Mouse (Mus musculus): Measurements from ENCODE around the gene Ppa2. TPM values are rescaled to one million over a fixed set of nuclear protein-coding genes. Genes with fewer than 3 reads are reported as not detected.

Gene Ppa2
- total RNA-seq (2021) = 10 to 100 TPM; 45.5 to 46.7 TPM

DNA sequence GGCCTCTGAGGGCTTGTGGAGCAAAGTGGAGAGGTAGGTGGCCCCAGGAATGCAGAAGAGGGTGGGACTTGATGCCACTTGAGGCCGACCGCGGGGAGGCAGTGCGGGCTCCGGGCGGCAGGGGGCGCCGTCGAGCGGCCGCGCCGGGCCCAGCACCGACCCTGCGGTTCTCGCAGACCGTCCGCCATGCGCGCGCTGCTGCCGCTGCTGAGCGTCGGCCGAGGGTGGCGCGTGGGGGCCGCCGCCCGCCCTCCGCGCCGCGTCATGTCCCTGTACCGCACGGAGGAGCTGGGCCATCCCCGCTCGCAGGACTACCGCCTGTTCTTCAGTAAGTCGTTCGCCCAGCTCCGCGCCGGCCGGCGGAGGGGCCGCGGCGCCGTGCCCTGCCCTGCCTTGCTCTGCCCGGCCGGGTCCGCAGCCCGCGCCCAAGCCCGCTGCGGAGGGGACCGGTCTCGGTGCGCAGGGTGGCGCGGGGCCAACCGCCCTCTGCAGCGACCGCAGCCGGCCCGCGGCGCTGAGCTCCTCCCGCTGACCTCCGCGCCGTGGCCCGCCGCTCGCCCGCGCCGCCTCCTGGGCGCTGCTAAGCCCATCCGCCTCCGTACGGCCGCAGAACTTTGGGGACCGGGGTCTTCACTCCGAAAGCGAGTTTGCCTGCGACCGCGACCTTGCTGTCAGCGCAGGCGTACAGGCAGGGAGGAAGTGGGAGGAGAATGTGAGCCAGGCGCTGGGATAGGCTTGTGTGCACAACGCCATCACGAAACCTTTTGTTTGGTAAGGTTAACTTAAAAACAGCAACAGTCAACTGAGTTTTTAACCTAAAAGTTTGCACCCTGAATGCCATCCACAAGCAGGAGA lies at the start of gene Ppa2:
Ppa2 (plus strand) TSS at position 157 of the 855 bp plus-strand sequence.
- intact Hi-C loops (cut with DNase I) = loop anchor here (5.0 kb wide), 4 partner anchors 237 to 1902 kb away; partner anchors contain the start of genes Cenpe and Tet2

DNA sequence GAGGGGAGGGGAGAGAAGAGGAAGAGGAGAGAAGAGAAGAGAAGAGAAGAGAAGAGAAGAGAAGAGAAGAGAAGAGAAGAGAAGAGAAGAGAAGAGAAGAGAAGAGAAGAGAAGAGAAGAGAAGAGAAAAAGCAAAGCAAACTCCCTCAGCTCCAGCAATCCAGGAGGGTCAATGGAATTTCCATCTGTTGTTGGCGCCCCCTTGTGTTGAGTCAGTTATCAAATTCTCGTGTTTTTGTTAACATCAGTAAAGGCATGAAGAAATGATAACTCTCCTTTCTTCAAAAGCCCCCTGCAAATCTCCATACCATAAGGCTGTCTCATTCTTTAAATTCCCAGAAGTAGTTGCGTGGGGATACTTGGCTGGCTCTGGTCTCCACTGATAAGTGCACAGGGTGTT lies 38.0 kb upstream of the Ppa2 start:
- peak; percentile 88 to 90 for DNase-seq (ENCODE audit: low spot score in 2 of 2)
- intact Hi-C loops (cut with DNase I) = loop anchor here (2.0 to 5.0 kb wide), 3 partner anchors 140 to 525 kb away; no protein-coding TSS in a partner anchor

More for the DNA sequence above, at the start of gene Ppa2:
- DNase-seq (ENCODE audit: low spot score in 2 of 2) = peak; percentile 78 to 79

DNA sequence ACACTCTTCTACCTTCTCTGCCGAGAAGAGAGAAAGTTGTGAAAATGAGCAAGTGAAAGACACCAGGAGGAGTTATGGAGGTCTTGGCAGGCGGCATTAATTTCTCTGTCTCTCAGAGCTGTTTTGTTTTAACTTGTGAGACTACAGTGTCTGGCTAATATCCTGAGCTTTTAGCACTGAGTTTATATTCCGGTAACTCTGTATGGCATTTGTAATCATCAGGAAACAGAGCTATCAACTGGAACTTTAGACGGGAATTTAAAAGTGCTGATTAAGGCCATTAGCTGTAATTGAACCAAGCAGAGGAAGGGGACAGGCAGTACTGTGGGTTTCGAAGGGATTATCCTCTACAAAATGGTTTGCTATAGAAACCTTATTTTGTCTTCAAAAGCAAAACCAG lies 25.3 kb upstream of the Ppa2 start:
- intact Hi-C loops (cut with DNase I) = no loop called here
- DNase-seq (ENCODE audit: low spot score in 2 of 2) = no peak

DNA sequence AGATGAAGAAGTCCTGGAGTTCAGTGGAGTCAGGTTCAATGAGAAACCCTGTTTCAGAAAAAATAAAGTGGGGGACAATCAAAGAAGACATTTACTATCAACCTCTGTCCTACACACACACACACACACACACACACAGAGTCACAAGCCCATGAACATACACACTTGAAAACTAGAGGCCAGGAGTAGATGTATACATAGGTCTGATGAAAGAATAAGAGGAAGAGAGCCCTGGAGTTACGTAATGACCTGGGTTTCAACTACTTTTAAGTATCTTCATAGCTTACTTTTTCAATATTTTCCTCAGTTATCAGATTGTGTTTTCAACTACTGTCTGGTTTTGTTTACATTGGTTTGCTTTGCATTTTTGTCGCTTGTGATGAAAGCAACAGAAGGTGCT lies 21.1 kb upstream of the Ppa2 start:
- intact Hi-C loops (cut with DNase I) = no loop called here

DNA sequence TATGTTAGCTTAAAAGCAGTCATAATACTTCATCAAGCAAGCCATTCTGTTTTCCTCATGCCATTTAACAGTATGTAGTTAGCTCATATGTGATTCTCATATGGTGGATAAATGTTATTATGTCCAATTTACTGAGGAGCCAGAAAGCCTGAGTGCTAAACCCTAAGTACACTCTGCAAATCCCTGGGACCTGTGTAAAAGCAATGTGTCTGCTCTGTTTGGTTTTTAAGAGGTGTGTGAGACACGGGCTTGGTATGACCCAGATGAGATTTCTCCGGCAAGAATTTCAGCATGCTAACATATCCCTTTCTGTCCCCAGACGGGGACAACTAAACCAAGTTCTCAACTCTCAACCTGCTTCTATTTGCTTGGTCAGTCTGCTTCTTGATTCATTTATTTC lies 5.6 kb upstream of the Ppa2 start:
- DNase-seq (ENCODE audit: low spot score in 2 of 2) = no peak
- intact Hi-C loops (cut with DNase I) = no loop called here

More for the DNA sequence above, 21.1 kb upstream of the Ppa2 start:
- DNase-seq (ENCODE audit: low spot score in 2 of 2) = no peak

DNA sequence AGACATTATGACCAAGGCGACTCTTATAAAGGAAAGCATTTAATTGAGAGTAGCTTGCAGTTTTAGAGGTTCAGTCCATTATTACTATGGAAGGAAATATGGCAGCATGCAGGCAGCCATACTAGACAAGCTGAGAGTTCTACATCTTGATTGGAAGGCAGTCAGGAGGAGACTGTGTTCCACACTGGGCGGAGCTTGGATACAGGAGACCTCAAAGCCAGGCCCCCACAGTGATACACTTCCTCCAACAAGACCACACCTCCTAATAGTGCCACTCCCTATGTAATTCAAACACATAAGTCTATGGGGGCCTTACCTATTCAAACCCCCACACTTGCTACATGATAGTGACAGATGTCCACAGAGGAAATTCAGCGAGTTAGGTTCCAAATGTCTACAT lies 1.5 kb upstream of the Ppa2 start:
- intact Hi-C loops (cut with DNase I) = no loop called here
- DNase-seq (ENCODE audit: low spot score in 2 of 2) = no peak

DNA sequence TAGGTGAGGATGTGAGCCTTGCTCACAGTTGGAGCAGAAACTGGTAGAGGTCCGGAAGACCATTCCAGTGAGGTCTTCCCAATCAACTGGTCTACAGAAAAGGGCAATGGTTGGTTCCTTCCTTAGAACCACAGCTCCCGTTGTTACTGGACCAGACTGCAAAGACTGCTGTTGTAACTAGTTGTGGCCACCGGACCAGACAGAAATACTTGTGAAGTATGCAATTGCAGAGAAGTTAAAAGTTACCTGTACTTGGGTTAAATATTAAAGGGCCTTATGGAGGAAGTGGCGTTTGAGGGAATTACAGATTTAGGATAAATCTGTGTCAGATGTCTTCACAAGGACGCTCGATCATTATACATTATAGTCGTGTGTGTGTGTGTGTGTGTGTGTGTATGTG lies 551 bp upstream of the Ppa2 start:
- no peak for DNase-seq (ENCODE audit: low spot score in 2 of 2)
- intact Hi-C loops (cut with DNase I) = no loop called here

DNA sequence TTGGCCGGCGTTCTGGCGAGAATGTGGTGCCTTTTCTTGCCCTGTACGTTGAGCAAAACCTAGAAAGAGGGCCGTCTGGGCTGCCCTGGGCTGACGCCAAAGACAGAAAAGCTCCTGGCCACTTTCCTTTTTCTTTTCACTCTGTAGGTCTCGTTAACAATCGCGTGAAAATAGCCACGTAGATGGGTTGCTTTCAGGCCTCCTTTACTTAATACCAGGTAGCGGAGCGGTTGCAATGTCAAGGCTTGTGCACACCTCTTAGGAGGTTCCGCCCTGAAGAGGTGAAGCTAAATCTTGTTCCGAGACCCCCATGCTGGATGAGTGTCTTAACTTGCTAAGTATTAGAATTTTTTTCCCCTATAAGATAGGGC lies 884 bp downstream of the Ppa2 start:
- intact Hi-C loops (cut with DNase I) = loop anchor here (5.0 kb wide), 4 partner anchors 237 to 1902 kb away; partner anchors contain the start of genes Cenpe and Tet2
- DNase-seq (ENCODE audit: low spot score in 2 of 2) = no peak

DNA sequence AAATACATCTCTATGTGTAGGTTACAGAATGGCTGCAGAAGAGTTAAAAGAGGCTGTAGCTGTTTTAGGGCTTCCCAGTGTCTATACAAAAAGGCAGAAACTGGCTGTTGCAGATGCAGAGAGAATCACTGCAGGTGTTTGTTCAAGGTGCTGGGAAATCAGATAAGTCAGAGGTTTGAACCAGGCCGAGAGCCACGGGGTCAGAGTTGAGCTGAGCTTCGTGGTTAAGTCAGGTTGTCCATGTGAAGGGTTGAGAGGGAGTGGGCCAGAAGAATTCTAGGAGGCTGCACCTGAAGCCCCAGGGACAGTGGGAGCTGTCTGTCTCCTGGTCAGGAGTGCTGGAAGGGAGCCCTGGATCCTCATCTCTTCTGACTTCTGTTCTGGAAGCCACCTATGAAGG lies 2.4 kb downstream of the Ppa2 start:
- intact Hi-C loops (cut with DNase I) = loop anchor here (2.0 to 5.0 kb wide), 5 partner anchors 235 to 1900 kb away; partner anchors contain the start of genes Cenpe and Tet2
- DNase-seq (ENCODE audit: low spot score in 2 of 2) = no peak

DNA sequence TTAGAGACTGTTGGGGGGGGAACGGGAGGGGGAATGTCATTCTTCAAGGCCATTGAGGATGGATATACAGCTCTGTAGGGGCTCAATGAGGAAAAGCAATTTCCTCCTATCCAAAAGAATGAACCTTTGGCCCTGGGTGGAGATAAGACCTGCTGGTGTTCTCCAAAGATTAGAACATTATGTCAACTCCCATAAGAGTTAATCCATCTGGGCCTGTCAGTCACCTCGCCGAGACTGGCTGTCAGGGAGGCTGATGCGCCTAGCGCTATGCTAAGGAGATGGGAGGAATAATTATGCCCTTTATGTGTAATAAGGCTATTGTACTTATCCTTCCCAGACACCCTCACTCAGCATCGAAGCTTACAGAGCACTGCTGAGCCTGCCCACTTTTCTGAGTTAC lies 2.9 kb downstream of the Ppa2 start:
- intact Hi-C loops (cut with DNase I) = loop anchor here (2.0 to 5.0 kb wide), 5 partner anchors 234 to 1899 kb away; partner anchors contain the start of genes Cenpe and Tet2
- DNase-seq (ENCODE audit: low spot score in 2 of 2) = no peak

DNA sequence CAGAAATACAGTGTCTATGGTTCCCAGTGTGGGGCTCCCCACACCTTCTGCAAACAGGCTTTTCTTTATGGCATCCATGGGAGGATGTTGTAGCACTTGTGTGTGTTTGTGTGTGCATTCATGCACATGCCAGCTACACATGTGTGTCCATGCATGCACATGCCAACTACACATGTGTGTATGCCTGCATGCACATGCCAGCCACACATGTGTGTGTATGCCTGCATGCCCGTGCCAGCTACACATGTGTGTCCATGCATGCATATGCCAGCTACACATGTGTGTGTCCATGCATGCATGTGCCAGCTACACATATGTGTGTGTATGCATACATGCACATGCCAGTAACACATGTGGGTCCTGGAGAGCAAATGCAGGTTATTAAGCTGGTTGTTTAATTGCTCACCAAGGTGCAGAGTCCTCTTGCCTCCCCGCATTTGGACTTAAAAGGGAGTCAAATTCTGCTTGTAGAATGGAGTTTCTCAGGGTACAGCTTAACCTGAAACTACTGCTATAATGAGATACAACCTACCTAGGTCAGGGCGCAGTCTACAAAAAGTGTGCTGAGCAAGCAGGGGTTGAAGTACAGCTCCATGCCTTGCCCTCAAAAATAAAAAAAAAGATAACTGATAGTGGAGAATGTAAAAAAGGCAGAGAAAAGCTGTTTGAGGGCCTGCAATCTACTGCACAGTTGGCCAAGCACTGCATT lies 3.7 kb downstream of the Ppa2 start:
- DNase-seq (ENCODE audit: low spot score in 2 of 2) = no peak
- intact Hi-C loops (cut with DNase I) = loop anchor here (2.0 to 5.0 kb wide), 5 partner anchors 234 to 1899 kb away; partner anchors contain the start of genes Cenpe and Tet2

DNA sequence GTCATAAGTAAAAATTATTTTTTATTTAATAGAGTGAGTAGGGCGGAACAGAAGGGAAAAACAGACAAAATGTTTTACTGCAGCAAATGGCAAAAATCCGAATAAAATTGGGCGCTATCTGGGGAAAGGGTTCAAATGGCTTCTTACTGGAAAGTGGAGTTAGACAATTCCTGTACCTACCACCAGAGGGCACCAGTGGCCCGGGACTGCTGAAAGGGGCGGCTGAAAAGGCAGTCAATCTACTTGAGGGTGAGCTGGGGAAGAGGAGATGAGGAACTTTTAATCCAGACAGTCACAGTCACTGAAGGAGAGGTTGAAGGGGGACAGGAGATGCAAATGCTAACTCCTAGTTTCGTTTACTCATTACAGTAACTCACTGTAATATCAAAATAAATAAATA lies 4.6 kb downstream of the Ppa2 start:
- peak; percentile 67 to 74 for DNase-seq (ENCODE audit: low spot score in 2 of 2)
- intact Hi-C loops (cut with DNase I) = loop anchor here (5.0 kb wide), 4 partner anchors 233 to 1898 kb away; partner anchors contain the start of genes Cenpe and Tet2

DNA sequence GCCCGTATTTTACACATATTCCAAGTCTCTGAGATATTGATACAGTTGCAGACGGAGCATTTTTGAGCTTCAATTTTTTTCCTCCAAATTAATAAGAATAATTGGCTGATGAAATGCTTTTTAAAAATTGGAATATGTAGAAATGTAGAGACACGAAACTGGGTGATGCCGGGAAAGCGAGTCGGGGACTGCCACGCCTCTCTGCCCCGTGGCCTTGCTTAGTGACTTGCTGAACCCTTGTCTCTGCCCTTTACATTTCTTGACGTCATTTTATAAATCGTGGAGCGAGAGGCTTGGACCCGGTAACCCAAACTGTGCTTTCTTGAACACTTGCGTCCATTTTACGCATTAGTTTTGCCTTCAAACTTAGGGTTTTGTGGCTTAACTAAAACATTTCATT lies 5.1 kb downstream of the Ppa2 start:
- no peak for DNase-seq (ENCODE audit: low spot score in 2 of 2)
- intact Hi-C loops (cut with DNase I) = no loop called here

DNA sequence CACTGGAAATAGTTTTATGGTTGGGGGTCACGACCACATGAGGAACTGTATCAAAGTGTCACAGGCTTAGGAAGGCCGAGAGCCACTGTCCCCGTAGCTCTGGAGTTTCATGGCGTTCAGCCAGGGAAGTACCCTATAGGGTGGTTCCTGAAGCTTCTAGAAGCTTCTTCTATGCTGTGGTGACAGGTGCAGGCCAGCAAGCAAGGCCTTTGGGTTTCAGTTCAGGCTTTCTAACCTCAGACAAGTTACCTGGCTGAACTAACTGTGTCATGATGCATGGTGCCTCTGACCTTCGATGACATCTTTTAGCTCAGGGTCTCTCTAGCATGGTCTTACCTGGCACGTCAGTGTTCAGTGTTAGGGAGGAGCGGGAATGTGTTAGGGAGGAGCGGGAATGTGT lies 5.7 kb downstream of the Ppa2 start:
- DNase-seq (ENCODE audit: low spot score in 2 of 2) = no peak
- intact Hi-C loops (cut with DNase I) = no loop called here

DNA sequence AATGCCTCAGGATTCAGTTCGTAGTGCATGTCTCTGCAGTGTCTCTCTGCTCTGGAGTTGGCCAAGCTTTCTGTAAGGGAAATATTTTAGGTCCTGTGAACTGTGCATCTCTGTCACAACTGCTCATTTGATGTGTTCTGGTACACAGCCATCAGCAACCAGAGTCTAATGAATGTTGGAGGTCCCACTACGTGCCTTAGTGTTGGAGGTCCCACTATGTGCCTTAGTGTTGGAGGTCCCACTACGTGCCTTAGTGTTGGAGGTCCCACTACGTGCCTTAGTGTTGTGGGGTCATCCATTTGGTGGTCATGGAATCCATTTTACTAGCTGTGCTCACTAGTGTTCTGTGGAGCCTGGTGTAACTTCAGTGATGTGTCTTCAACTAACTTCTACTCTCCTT lies 7.9 kb downstream of the Ppa2 start:
- no peak for DNase-seq (ENCODE audit: low spot score in 2 of 2)
- intact Hi-C loops (cut with DNase I) = no loop called here

DNA sequence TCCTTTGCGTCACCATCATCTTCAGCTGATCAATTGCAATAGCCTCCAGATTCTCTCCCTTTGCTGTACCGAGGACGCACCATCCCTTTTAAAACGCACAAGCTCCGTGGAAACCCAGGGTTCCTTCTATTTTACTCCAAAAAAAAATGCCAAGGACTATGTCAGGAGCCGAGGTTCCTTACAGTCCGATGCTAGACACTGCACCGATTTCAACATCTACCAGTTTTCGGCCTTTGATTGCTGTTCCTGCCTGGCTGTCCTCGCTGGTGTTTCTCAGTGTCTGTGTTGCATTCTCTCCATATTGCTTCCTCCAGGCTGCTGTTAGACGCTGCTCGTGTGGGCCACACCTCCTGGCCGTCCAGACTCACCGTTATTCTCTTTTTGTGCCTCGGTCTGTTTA lies 8.7 kb downstream of the Ppa2 start:
- DNase-seq (ENCODE audit: low spot score in 2 of 2) = no peak
- intact Hi-C loops (cut with DNase I) = no loop called here

DNA sequence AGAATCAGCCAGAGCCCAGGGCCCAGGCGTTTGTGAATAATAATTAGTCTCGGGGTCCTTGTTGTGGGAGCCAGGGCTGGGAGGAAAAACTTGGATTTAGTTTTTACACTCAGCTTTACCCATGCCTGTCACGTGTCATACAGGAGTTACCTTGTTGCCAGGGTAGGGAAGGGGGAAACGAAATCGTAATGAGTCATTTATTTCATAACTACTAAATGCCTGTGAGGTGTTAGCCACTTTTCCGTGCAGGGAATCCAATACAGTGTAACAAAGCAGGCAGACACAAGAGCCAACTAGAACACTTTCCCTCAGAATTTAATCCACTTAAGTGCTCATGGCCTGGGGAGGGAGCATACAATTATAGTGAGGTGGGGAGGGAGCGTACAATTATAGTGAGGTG lies 9.9 kb downstream of the Ppa2 start:
- intact Hi-C loops (cut with DNase I) = no loop called here
- no peak for DNase-seq (ENCODE audit: low spot score in 2 of 2)

DNA sequence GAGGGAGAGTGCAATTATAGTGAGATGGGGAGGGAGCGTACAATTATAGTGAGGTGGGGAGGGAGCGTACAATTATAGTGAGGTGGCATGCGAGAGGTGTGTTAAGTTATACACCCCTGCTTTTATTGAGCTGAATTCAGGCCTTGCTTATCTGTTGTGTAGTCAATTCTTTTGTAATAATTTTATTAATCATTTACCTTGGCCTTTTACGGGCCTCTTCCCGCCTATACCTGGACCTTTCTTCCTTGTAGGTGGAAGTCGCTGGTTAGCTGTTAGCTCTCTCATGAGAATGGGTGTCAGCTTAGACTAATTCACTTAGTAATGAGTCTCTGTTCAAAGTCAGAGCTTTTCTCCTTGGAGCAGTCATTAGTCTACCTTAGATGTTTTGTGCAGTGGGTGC lies 10.4 kb downstream of the Ppa2 start:
- intact Hi-C loops (cut with DNase I) = no loop called here
- no peak for DNase-seq (ENCODE audit: low spot score in 2 of 2)

DNA sequence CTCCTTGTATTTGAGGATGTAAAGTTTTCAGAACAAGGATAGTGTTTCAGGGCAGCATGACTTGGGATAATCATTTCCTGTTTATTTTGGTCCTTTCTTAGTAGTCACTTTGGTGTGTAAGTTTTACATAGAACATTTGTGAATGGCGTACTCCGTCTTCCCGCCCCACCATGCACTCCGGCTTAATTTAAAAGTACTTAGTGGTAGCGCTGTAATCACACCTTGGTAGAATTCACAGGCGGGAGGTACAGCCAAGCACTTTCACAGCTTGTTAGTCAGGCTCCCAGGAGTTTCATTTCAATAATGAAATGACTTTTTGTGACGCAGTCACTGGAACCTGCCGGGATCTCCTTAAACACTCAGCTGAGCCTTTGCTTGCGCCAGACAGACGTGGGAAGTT lies 12.0 kb downstream of the Ppa2 start:
- intact Hi-C loops (cut with DNase I) = no loop called here

DNA sequence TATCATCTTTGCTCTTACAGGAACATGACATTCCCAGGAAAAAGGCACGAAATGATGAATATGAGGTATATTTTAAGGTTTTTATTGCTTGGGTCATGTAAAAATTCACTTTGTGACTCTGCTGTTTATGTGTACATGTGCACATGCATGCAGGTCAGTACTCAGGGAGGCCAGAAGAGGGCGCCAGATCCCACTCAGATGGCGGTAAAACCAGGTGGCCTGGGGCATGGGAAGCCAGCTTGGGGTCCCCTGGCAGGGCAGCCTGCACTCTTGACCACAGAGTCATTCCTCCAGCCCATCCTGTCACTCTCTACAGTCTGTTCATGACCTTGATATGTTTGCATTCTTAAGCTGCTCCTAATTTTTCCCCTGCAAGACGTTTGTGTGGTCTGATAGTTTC lies 12.6 kb downstream of the Ppa2 start:
- intact Hi-C loops (cut with DNase I) = no loop called here
- no peak for DNase-seq (ENCODE audit: low spot score in 2 of 2)

More for the DNA sequence above, 12.0 kb downstream of the Ppa2 start:
- no peak for DNase-seq (ENCODE audit: low spot score in 2 of 2)

DNA sequence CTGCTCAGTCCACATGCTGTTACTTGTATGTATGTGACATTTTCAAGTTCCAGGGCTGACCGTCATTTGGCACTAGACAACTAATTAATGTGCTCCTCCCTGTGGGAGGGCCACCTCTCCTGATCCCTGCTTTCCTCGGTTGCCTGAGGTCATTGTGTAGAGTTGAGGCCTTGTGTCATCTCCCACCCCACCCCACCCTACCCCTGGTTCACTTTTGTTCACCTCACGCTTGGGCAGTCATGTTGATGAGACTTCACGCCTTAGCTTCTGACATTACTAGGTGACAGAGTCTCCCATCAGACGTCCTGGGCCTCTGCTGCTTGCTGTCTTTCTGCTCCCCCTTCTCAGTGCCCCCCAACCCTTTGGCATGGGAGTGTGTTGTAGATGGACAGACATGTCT lies 15.2 kb downstream of the Ppa2 start:
- intact Hi-C loops (cut with DNase I) = no loop called here

More for the DNA sequence above, 15.2 kb downstream of the Ppa2 start:
- DNase-seq (ENCODE audit: low spot score in 2 of 2) = no peak
